13 mouse cellular contexts compared by ENCODE assay signal in genomic region chr7:68275445-68275837, GRCm38 (mm10). TPM values are rescaled to one million over a fixed set of nuclear protein-coding genes. Genes with fewer than 3 reads are reported as not detected.
DNase-seq lines count a peak whose midpoint lies in the region; ATAC-seq and TF ChIP-seq lines count a peak whose summit lies in the region.
"Not testable (repeated sequence)": the region's sequence is repeated elsewhere in the genome, so short reads cannot be mapped to it uniquely, and the experiment has no call there.
"Had no signal": no experiment of that assay in that cellular context is flagged by ENCODE, and none has a peak within 500 bp of the region (broad histone marks: within the 10 kb centered on the region; RNA-seq: fewer than 3 reads in every experiment).

No protein-coding gene starts in this region.

- DNase-seq in forebrain, embryonic 10.5 days (ENCODE audit: extremely low spot score, low spot score); intestine, embryonic 14.5 days (ENCODE audit: low spot score); limb, embryonic 14.5 days (ENCODE audit: low spot score); midbrain, postnatal 0 days (ENCODE audit: low spot score): not testable (repeated sequence)
- DNase-seq in thymus, postnatal 14 days: peak; percentile 64

- not testable (repeated sequence) for H3K36me3 ChIP-seq in E14TG2a.4 (ENCODE audit: insufficient read depth, low read length); forebrain, embryonic 10.5 days (replicated peaks); heart, embryonic 14.5 days (ENCODE audit: control insufficient read depth, insufficient read depth, low read length); intestine, embryonic 14.5 days (ENCODE audit: control insufficient read depth, insufficient read depth, low read length); limb, embryonic 14.5 days (ENCODE audit: control insufficient read depth, insufficient read depth, low read length); lung, embryonic 16.5 days (ENCODE audit: control insufficient read depth, insufficient read depth, low read length); midbrain, postnatal 0 days (ENCODE audit: insufficient read depth, low read length)

- not testable (repeated sequence) for TF ChIP-seq CTCF in E14TG2a.4 (conservative IDR thresholded peaks at IDR 0.05; ENCODE audit: low read length); midbrain, postnatal 0 days (IDR thresholded peaks at IDR 0.05)

- peak overlapping the region; percentile 74 for H3K4me3 ChIP-seq in E14TG2a.4 (replicated peaks; ENCODE audit: low read length)
- H3K4me3 ChIP-seq in forebrain, embryonic 10.5 days: peak overlapping the region; percentile 52
- peak overlapping the region; percentile 46 to 50 for H3K4me3 ChIP-seq in heart, embryonic 14.5 days (ENCODE audit: control insufficient read depth in 1 of 2, insufficient read depth in 1 of 2, low read depth in 1 of 2, low read length in 2 of 2)
- H3K4me3 ChIP-seq in intestine, embryonic 14.5 days (ENCODE audit: low read depth, low read length): peak overlapping the region; percentile 28
- peak overlapping the region; percentile 34 for H3K4me3 ChIP-seq in limb, embryonic 14.5 days (replicated peaks; ENCODE audit: low read length)
- peak overlapping the region; percentile 53 for H3K4me3 ChIP-seq in lung, embryonic 16.5 days (ENCODE audit: low read length)
- H3K4me3 ChIP-seq in midbrain, postnatal 0 days (ENCODE audit: low read depth, low read length): peak overlapping the region; percentile 29

- H3K4me1 ChIP-seq in E14TG2a.4 (replicated peaks; ENCODE audit: low read depth, low read length): peaks cover 73% of the 10 kb centered on the region
- H3K4me1 ChIP-seq in forebrain, embryonic 10.5 days: peaks cover 31% of the 10 kb centered on the region
- H3K4me1 ChIP-seq in heart, embryonic 14.5 days (ENCODE audit: control insufficient read depth in 2 of 2, insufficient read depth in 2 of 2, low read length in 2 of 2): peaks cover 11% of the 10 kb centered on the region in 2 experiments; a peak in 3 of 4 replicates
- not testable (repeated sequence) for H3K4me1 ChIP-seq in intestine, embryonic 14.5 days (replicated peaks; ENCODE audit: control insufficient read depth, insufficient read depth, low read length); lung, embryonic 16.5 days (replicated peaks; ENCODE audit: control insufficient read depth, insufficient read depth, low read length); midbrain, postnatal 0 days (ENCODE audit: insufficient read depth, low read length)
- peaks cover 30% of the 10 kb centered on the region for H3K4me1 ChIP-seq in limb, embryonic 14.5 days (ENCODE audit: control insufficient read depth, insufficient read depth, low read length)

- not testable (repeated sequence) for TF ChIP-seq POLR2A in limb, embryonic 14.5 days (IDR thresholded peaks at IDR 0.05; ENCODE audit: borderline replicate concordance, extremely low read depth, insufficient read depth, insufficient read length)

- not testable (repeated sequence) for H3K27me3 ChIP-seq in E14TG2a.4 (ENCODE audit: insufficient read depth, low read length); limb, embryonic 14.5 days (ENCODE audit: control insufficient read depth, insufficient read depth, low read length); lung, embryonic 16.5 days (ENCODE audit: control insufficient read depth, insufficient read depth, low read depth, low read length); midbrain, postnatal 0 days (ENCODE audit: insufficient read depth, low read length)
- peaks cover 64% of the 10 kb centered on the region for H3K27me3 ChIP-seq in forebrain, embryonic 10.5 days (ENCODE audit: poor library complexity, severe bottlenecking)
- H3K27me3 ChIP-seq in heart, embryonic 14.5 days (ENCODE audit: control insufficient read depth, insufficient read depth, low read length): peaks cover 15% of the 10 kb centered on the region
- H3K27me3 ChIP-seq in intestine, embryonic 14.5 days (replicated peaks; ENCODE audit: control insufficient read depth, insufficient read depth, low read length): peaks cover 18% of the 10 kb centered on the region

- peak overlapping the region; percentile 65 for H3K9ac ChIP-seq in heart, embryonic 14.5 days (ENCODE audit: low read length)
- H3K9ac ChIP-seq in intestine, embryonic 14.5 days (ENCODE audit: low read length); midbrain, postnatal 0 days (replicated peaks; ENCODE audit: low read length, poor library complexity, severe bottlenecking): not testable (repeated sequence)
- peak overlapping the region; percentile 40; the same call in 1 of the 2 replicates for H3K9ac ChIP-seq in limb, embryonic 14.5 days (ENCODE audit: low read depth, low read length, severe bottlenecking)
- peak overlapping the region; percentile 66 for H3K9ac ChIP-seq in lung, embryonic 16.5 days (ENCODE audit: low read length)

- WGBS in forebrain, embryonic 10.5 days: 50% methylated on average over 9 of the region's 9 CpGs
- WGBS in heart, embryonic 14.5 days: 45% methylated on average over 9 of the region's 9 CpGs
- WGBS in intestine, embryonic 14.5 days: 46% methylated on average over 9 of the region's 9 CpGs
- 56% methylated on average over 9 of the region's 9 CpGs for WGBS in limb, embryonic 14.5 days
- WGBS in lung, embryonic 16.5 days: 50% methylated on average over 9 of the region's 9 CpGs
- WGBS in midbrain, postnatal 0 days: 41% methylated on average over 9 of the region's 9 CpGs

- not testable (repeated sequence) for ATAC-seq in heart, embryonic 14.5 days (ENCODE audit: insufficient number of reproducible peaks, insufficient read depth, low FRiP score, low read depth); intestine, embryonic 14.5 days (replicated peaks; ENCODE audit: low FRiP score, low TSS enrichment, low read depth); limb, embryonic 14.5 days (ENCODE audit: low FRiP score, low read depth); lung, embryonic 16.5 days (ENCODE audit: low read depth); midbrain, postnatal 0 days (ENCODE audit: low FRiP score)

- H3K27ac ChIP-seq in forebrain, embryonic 10.5 days; heart, embryonic 14.5 days (replicated peaks in 1 of 2; ENCODE audit: control insufficient read depth in 1 of 2, insufficient read depth in 1 of 2, low read depth in 2 of 2, low read length in 2 of 2); intestine, embryonic 14.5 days (ENCODE audit: low read depth); limb, embryonic 14.5 days (replicated peaks; ENCODE audit: low read depth, low read length); lung, embryonic 16.5 days (ENCODE audit: low read length); midbrain, postnatal 0 days (ENCODE audit: low read depth, low read length): not testable (repeated sequence)

- H3K9me3 ChIP-seq in E14TG2a.4 (ENCODE audit: low read length); forebrain, embryonic 10.5 days; heart, embryonic 14.5 days (ENCODE audit: control insufficient read depth, low read length); intestine, embryonic 14.5 days (ENCODE audit: control insufficient read depth, low read length); limb, embryonic 14.5 days (ENCODE audit: control insufficient read depth, low read length); lung, embryonic 16.5 days (ENCODE audit: control insufficient read depth, low read length); midbrain, postnatal 0 days (ENCODE audit: low read length): not testable (repeated sequence)

- H3K4me2 ChIP-seq in heart, embryonic 14.5 days (ENCODE audit: low read length): peak overlapping the region; percentile 89
- peak overlapping the region; percentile 77 for H3K4me2 ChIP-seq in intestine, embryonic 14.5 days (ENCODE audit: low read length)
- H3K4me2 ChIP-seq in limb, embryonic 14.5 days (replicated peaks; ENCODE audit: low read depth, low read length, severe bottlenecking): peak overlapping the region; percentile 57
- H3K4me2 ChIP-seq in lung, embryonic 16.5 days (ENCODE audit: low read depth, low read length): peak overlapping the region; percentile 89
- H3K4me2 ChIP-seq in midbrain, postnatal 0 days (ENCODE audit: low read depth, low read length, poor library complexity, severe bottlenecking): peak overlapping the region; percentile 72

RNA-seq across cellular contexts. Expression of gene Fam169b, which starts 1.8 kb away (rescaled TPM):
- polyA plus RNA-seq in forebrain, embryonic 10.5 days (2016; fragmentation: Nextera tagmentation; extraction: Ambion mirVana): 0.12 and 0.38 TPM in 2 replicates
- polyA plus RNA-seq in heart, embryonic 14.5 days (2014; fragmentation: Nextera tagmentation; extraction: Ambion mirVana): 0.05 and 0.57 TPM in 2 replicates
- 0.12 and 0.43 TPM in 2 replicates for polyA plus RNA-seq in intestine, embryonic 14.5 days (2014; fragmentation: Nextera tagmentation; extraction: Ambion mirVana)
- 1.9 and 2.5 TPM in 2 replicates for polyA plus RNA-seq in limb, embryonic 14.5 days (2012; rRNA removed)
- 1.0 TPM in 2 replicates for polyA plus RNA-seq in limb, embryonic 14.5 days (2014; fragmentation: Nextera tagmentation; extraction: Ambion mirVana)
- 1.8 and 4.6 TPM in 2 replicates for polyA plus RNA-seq in lung, embryonic 16.5 days (2015; fragmentation: Nextera tagmentation; extraction: Ambion mirVana)
- total RNA-seq in midbrain, postnatal 0 days (2014; rRNA removed): not detected in 2 replicates
- 0.26 TPM in 1 of 2 replicates, not detected in the other for polyA plus RNA-seq in midbrain, postnatal 0 days (2015; fragmentation: Nextera tagmentation; extraction: Ambion mirVana)

RNA-seq across cellular contexts. Expression of gene Pgpep1l, which starts 11.4 kb away (rescaled TPM):
- polyA plus RNA-seq in forebrain, embryonic 10.5 days (2016; fragmentation: Nextera tagmentation; extraction: Ambion mirVana): 0.16 TPM in 1 of 2 replicates, not detected in the other
- 0.42 TPM in 2 replicates for polyA plus RNA-seq in heart, embryonic 14.5 days (2014; fragmentation: Nextera tagmentation; extraction: Ambion mirVana)
- not detected in 2 replicates for polyA plus RNA-seq in intestine, embryonic 14.5 days (2014; fragmentation: Nextera tagmentation; extraction: Ambion mirVana)
- 0.59 and 0.80 TPM in 2 replicates for polyA plus RNA-seq in limb, embryonic 14.5 days (2012; rRNA removed)
- polyA plus RNA-seq in limb, embryonic 14.5 days (2014; fragmentation: Nextera tagmentation; extraction: Ambion mirVana): 0.19 TPM in 1 of 2 replicates, not detected in the other
- polyA plus RNA-seq in lung, embryonic 16.5 days (2015; fragmentation: Nextera tagmentation; extraction: Ambion mirVana): not detected in 2 replicates
- 1.2 TPM in 1 of 2 replicates, not detected in the other for total RNA-seq in midbrain, postnatal 0 days (2014; rRNA removed)
- not detected in 2 replicates for polyA plus RNA-seq in midbrain, postnatal 0 days (2015; fragmentation: Nextera tagmentation; extraction: Ambion mirVana)
- total RNA-seq: common myeloid progenitor, adult 5-6 weeks; heart, postnatal 4 days; neutrophil, adult 5-6 weeks had no signal
- polyA plus RNA-seq: large intestine, adult 2 months; Patski had no signal
